Mouse (Mus musculus): Measurements from ENCODE around the gene Cfap20. TPM values are rescaled to one million over a fixed set of nuclear protein-coding genes. Genes with fewer than 3 reads are reported as not detected.

The Cfap20 gene
- 135 and 139 TPM in 2 replicates for polyA plus RNA-seq (2014; fragmentation: Nextera tagmentation; extraction: Ambion mirVana)

DNA sequence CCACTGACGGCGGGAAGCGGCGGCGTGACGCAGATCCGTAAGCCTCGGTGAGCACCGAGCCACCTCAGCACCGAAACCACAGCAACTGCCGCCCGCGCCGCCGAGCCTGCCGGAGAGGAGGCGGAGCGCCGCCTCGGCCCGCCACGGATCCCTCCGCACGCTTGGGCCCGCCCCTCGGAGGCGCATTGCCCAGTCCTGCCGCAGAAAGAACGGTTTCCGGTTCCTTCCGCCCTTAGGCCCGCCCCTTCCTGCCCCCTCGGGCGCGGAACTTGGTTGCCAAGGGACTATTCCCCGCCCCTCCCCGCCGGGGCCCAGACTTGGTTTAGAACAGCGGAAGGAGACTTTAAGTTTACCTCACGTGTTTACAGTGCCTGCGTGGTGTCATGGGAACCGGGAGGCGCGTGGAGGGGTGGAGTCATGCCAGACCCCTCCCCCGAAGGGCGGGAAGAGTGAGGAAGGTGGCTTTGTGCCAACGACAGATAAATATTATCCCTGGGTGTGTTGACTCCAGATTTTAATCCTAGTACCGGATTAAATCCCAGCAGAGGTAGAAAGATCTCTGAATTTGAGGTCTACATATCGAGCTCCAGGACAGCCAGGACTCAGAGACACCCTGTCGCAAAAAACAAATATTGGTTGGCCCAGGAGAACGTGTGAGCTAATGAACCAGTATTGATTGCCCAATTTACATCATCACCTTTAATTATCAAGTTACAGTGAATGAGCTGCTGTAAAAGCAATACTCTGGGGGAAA, at the start of gene Cfap20:
Cfap20 (minus strand) TSS at position 184 of the 754 bp plus-strand sequence.
- peak within 1 kb of the TSS; percentile 97 for H3K4me3 ChIP-seq (ENCODE audit: low read depth, low read length)
- H3K27me3 ChIP-seq (ENCODE audit: control insufficient read depth, insufficient read depth, low read length) = no peaks in the 10 kb centered on the region
- H3K9ac ChIP-seq (ENCODE audit: low read depth, low read length) = peak within 1 kb of the TSS; percentile 93
- no peaks in the 10 kb centered on the region for H3K36me3 ChIP-seq (ENCODE audit: control insufficient read depth, insufficient read depth, low read length)
- peaks cover 34% of the 10 kb centered on the region for H3K4me1 ChIP-seq (ENCODE audit: control insufficient read depth, insufficient read depth, low read length)
- peak within 1 kb of the TSS; percentile 80 for H3K4me2 ChIP-seq
- WGBS (ENCODE audit: insufficient replicate concordance) = 2% methylated on average over 39 of the region's 51 CpGs
- ATAC-seq (replicated peaks; ENCODE audit: insufficient number of reproducible peaks, low FRiP score, low TSS enrichment) = peak; percentile 93
- H3K9me3 ChIP-seq (replicated peaks; ENCODE audit: control insufficient read depth, low read length) = no peaks in the 10 kb centered on the region
- peak within 1 kb of the TSS; percentile 93 for H3K27ac ChIP-seq (ENCODE audit: low read depth, low read length)

DNA sequence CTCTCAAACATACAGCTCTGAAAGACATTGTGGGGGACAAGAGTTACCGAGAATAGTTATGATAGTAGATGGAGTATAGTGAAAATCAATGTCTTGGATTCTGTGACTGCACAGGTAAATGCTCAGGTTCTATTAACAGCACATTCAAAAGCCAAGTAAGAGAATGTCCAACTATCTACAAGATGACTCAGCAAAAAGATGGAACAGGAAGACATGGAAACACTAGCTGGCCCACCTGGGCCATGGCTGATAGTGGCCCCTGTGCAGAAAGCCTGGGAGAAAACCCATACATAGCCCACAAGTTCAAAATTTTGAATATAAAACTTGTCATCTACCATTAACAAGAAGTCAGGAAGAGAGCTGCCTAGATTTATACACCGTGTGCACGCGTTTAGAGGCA, 35.3 kb upstream of the Cfap20 start:
- Histone ChIP-seq H3K27ac (ENCODE audit: low read depth, low read length) (no peak overlapping the region), H3K36me3 (ENCODE audit: control insufficient read depth, insufficient read depth, low read length) (peaks cover 35% of the 10 kb centered on the region), H3K9me3 (replicated peaks; ENCODE audit: control insufficient read depth, low read length) (no peaks in the 10 kb centered on the region), H3K4me2 (no peak overlapping the region), H3K4me3 (ENCODE audit: low read depth, low read length) (no peak overlapping the region), H3K9ac (ENCODE audit: low read depth, low read length) (no peak overlapping the region), H3K27me3 (ENCODE audit: control insufficient read depth, insufficient read depth, low read length) (no peaks in the 10 kb centered on the region), H3K4me1 (ENCODE audit: control insufficient read depth, insufficient read depth, low read length) (no peaks in the 10 kb centered on the region)
- no peak for ATAC-seq (replicated peaks; ENCODE audit: insufficient number of reproducible peaks, low FRiP score, low TSS enrichment)
- 98% methylated on average over 4 of the region's 4 CpGs for WGBS (ENCODE audit: insufficient replicate concordance)

- 91% methylated on average over 3 of the region's 3 CpGs for WGBS (ENCODE audit: insufficient replicate concordance)
- Histone ChIP-seq H3K36me3 (ENCODE audit: control insufficient read depth, insufficient read depth, low read length) (peaks cover 34% of the 10 kb centered on the region), H3K4me2 (no peak overlapping the region), H3K27me3 (ENCODE audit: control insufficient read depth, insufficient read depth, low read length) (no peaks in the 10 kb centered on the region), H3K4me3 (ENCODE audit: low read depth, low read length) (no peak overlapping the region), H3K4me1 (ENCODE audit: control insufficient read depth, insufficient read depth, low read length) (no peaks in the 10 kb centered on the region), H3K27ac (ENCODE audit: low read depth, low read length) (no peak overlapping the region), H3K9me3 (replicated peaks; ENCODE audit: control insufficient read depth, low read length) (no peaks in the 10 kb centered on the region), H3K9ac (ENCODE audit: low read depth, low read length) (no peak overlapping the region)
- no peak for ATAC-seq (replicated peaks; ENCODE audit: insufficient number of reproducible peaks, low FRiP score, low TSS enrichment)
Observed at GRCm38 (mm10) chr8:95468995-95469394, 34.3 kb upstream of the Cfap20 start.

DNA sequence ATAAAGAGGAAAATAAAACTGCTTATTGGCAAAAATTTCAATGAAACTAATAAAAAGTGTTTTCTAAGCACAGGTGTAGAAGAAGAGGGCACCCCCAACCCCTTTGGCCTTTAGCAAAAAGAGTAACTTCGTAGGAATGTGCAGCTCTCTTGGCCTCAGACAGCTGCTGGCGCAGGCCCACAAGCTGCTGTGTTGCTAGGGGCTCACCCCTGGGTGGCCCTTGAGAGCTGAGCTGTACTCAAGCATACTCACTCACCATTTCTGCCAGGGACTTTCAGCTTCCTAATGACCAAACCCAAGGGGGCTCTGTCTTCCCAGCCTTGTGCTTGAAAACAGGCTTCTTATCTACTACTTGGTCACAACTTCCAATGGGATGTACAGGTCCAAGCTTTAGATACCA, 31.9 kb upstream of the Cfap20 start:
- H3K9ac ChIP-seq (ENCODE audit: low read depth, low read length) = no peak overlapping the region
- H3K27me3 ChIP-seq (ENCODE audit: control insufficient read depth, insufficient read depth, low read length) = no peaks in the 10 kb centered on the region
- peaks cover 19% of the 10 kb centered on the region for H3K36me3 ChIP-seq (ENCODE audit: control insufficient read depth, insufficient read depth, low read length)
- H3K4me1 ChIP-seq (ENCODE audit: control insufficient read depth, insufficient read depth, low read length) = no peaks in the 10 kb centered on the region
- WGBS (ENCODE audit: insufficient replicate concordance) = 82% methylated on average over 2 of the region's 2 CpGs
- ATAC-seq (replicated peaks; ENCODE audit: insufficient number of reproducible peaks, low FRiP score, low TSS enrichment) = no peak
- no peak overlapping the region for H3K27ac ChIP-seq (ENCODE audit: low read depth, low read length)
- no peak overlapping the region for H3K4me3 ChIP-seq (ENCODE audit: low read depth, low read length)
- no peaks in the 10 kb centered on the region for H3K9me3 ChIP-seq (replicated peaks; ENCODE audit: control insufficient read depth, low read length)
- H3K4me2 ChIP-seq = no peak overlapping the region

DNA sequence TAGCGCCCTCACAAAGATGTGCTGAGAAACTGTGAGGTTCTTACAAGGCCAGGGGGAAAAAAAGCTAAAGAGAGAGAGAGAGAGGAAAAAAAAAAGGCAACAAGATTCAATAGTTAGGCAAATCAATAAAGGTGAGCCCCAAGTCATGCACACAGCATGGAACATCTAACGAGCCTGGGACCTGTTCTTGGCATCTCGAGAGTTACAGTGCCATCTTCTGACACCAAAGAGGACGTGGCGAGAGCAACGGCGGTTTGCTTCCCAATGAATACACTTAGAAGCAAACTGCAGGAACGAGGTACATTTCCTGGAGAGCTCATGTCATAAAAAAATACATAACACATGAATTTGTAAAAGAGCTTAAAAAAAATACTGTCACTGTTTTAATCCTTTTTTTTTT, 17.8 kb upstream of the Cfap20 start:
- H3K27ac ChIP-seq (ENCODE audit: low read depth, low read length) = no peak overlapping the region
- no peak overlapping the region for H3K9ac ChIP-seq (ENCODE audit: low read depth, low read length)
- H3K4me2 ChIP-seq = no peak overlapping the region
- no peak for ATAC-seq (replicated peaks; ENCODE audit: insufficient number of reproducible peaks, low FRiP score, low TSS enrichment)
- no peaks in the 10 kb centered on the region for H3K4me1 ChIP-seq (ENCODE audit: control insufficient read depth, insufficient read depth, low read length)
- H3K36me3 ChIP-seq (ENCODE audit: control insufficient read depth, insufficient read depth, low read length) = peaks cover 42% of the 10 kb centered on the region
- WGBS (ENCODE audit: insufficient replicate concordance) = 80% methylated on average over 8 of the region's 8 CpGs
- H3K27me3 ChIP-seq (ENCODE audit: control insufficient read depth, insufficient read depth, low read length) = no peaks in the 10 kb centered on the region
- no peaks in the 10 kb centered on the region for H3K9me3 ChIP-seq (replicated peaks; ENCODE audit: control insufficient read depth, low read length)
- H3K4me3 ChIP-seq (ENCODE audit: low read depth, low read length) = no peak overlapping the region

DNA sequence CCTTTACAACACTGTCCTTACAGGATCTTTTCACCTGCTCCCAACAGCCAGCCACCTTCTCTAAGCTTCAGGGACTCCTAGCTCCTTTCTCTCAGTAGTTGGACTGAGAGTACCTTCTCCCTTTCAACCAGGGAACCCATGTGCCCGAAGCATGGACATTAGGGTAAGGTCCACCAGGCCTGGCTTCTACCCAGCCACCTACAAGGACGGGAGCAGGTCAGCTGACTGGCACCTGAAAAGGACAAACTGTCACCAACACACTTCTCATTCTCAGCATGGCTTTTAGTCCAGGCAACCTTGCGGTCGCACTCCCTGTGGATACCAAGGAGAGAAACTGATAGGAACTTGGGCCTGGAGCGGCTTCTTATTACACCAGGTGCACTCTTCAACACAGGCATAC, 15.6 kb upstream of the Cfap20 start:
- ATAC-seq (replicated peaks; ENCODE audit: insufficient number of reproducible peaks, low FRiP score, low TSS enrichment) = no peak
- WGBS (ENCODE audit: insufficient replicate concordance) = 94% methylated on average over 5 of the region's 5 CpGs
- Histone ChIP-seq H3K4me3 (ENCODE audit: low read depth, low read length) (no peak overlapping the region), H3K27ac (ENCODE audit: low read depth, low read length) (no peak overlapping the region), H3K4me1 (ENCODE audit: control insufficient read depth, insufficient read depth, low read length) (no peaks in the 10 kb centered on the region), H3K9me3 (replicated peaks; ENCODE audit: control insufficient read depth, low read length) (no peaks in the 10 kb centered on the region), H3K36me3 (ENCODE audit: control insufficient read depth, insufficient read depth, low read length) (peaks cover 27% of the 10 kb centered on the region), H3K4me2 (no peak overlapping the region), H3K9ac (ENCODE audit: low read depth, low read length) (no peak overlapping the region), H3K27me3 (ENCODE audit: control insufficient read depth, insufficient read depth, low read length) (no peaks in the 10 kb centered on the region)

DNA sequence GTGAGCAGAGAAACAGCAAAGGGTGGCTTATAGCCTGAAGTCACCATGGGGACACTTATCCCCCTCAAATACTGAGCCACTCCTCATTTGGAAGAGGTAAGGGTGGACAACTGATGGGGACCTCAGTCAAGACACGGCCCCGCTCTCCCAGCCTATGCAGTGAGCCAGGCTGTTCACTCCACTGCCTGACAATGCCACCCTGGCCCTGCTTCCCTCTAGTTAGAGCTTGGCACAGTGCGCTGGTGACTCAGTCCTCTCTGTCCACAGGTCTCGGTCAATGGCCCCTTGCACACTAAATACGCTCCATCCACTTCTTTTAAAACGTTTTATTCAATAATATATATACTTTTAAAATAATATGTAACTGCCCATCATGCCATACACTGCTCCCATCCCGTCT, 13.0 kb upstream of the Cfap20 start:
- Histone ChIP-seq H3K9ac (ENCODE audit: low read depth, low read length) (no peak overlapping the region), H3K4me2 (no peak overlapping the region), H3K36me3 (ENCODE audit: control insufficient read depth, insufficient read depth, low read length) (peaks cover 14% of the 10 kb centered on the region; the same call in 1 of the 2 replicates), H3K27me3 (ENCODE audit: control insufficient read depth, insufficient read depth, low read length) (no peaks in the 10 kb centered on the region), H3K27ac (ENCODE audit: low read depth, low read length) (no peak overlapping the region), H3K9me3 (replicated peaks; ENCODE audit: control insufficient read depth, low read length) (no peaks in the 10 kb centered on the region), H3K4me3 (ENCODE audit: low read depth, low read length) (no peak overlapping the region), H3K4me1 (ENCODE audit: control insufficient read depth, insufficient read depth, low read length) (no peaks in the 10 kb centered on the region)
- 86% methylated on average over 7 of the region's 7 CpGs for WGBS (ENCODE audit: insufficient replicate concordance)
- no peak for ATAC-seq (replicated peaks; ENCODE audit: insufficient number of reproducible peaks, low FRiP score, low TSS enrichment)

DNA sequence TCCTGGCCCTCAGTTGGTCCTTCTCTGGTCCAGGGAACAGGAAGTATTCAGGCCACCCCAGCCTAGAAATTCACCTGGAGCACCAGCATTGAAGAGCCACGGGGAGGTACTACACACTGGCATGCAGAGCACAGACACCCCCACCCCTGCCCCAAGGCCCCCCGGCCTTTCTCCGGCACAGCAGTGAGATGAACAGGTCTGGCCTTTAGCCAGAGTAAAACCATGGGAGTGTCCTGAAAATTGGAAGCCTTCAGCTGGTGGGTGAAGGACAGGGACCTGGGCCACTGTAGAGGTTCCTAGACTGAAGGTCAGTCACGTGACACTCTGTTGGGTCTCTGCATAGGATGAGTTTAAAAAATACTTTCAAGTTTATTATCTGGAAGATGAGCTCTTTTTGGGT, 10.4 kb upstream of the Cfap20 start:
- Histone ChIP-seq H3K4me3 (ENCODE audit: low read depth, low read length) (no peak overlapping the region), H3K36me3 (ENCODE audit: control insufficient read depth, insufficient read depth, low read length) (peaks cover 7% of the 10 kb centered on the region; the same call in 1 of the 2 replicates), H3K4me1 (ENCODE audit: control insufficient read depth, insufficient read depth, low read length) (no peaks in the 10 kb centered on the region), H3K4me2 (no peak overlapping the region), H3K27ac (ENCODE audit: low read depth, low read length) (no peak overlapping the region), H3K9me3 (replicated peaks; ENCODE audit: control insufficient read depth, low read length) (no peaks in the 10 kb centered on the region), H3K9ac (ENCODE audit: low read depth, low read length) (no peak overlapping the region), H3K27me3 (ENCODE audit: control insufficient read depth, insufficient read depth, low read length) (no peaks in the 10 kb centered on the region)
- WGBS (ENCODE audit: insufficient replicate concordance) = 88% methylated on average over 4 of the region's 4 CpGs
- no peak for ATAC-seq (replicated peaks; ENCODE audit: insufficient number of reproducible peaks, low FRiP score, low TSS enrichment)

GRCm38 (mm10) chr8:95441491-95442039, 6.9 kb upstream of the Cfap20 start:
- Histone ChIP-seq H3K27me3 (ENCODE audit: control insufficient read depth, insufficient read depth, low read length) (no peaks in the 10 kb centered on the region), H3K9ac (ENCODE audit: low read depth, low read length) (0 out of 2 replicates have a peak overlapping the region, but pooled peaks have one; percentile 22), H3K4me3 (ENCODE audit: low read depth, low read length) (no peak overlapping the region), H3K9me3 (replicated peaks; ENCODE audit: control insufficient read depth, low read length) (no peaks in the 10 kb centered on the region), H3K36me3 (ENCODE audit: control insufficient read depth, insufficient read depth, low read length) (no peaks in the 10 kb centered on the region), H3K27ac (ENCODE audit: low read depth, low read length) (no peak overlapping the region), H3K4me2 (no peak overlapping the region), H3K4me1 (ENCODE audit: control insufficient read depth, insufficient read depth, low read length) (no peaks in the 10 kb centered on the region)
- 54% methylated on average over 5 of the region's 5 CpGs for WGBS (ENCODE audit: insufficient replicate concordance)
- no peak for ATAC-seq (replicated peaks; ENCODE audit: insufficient number of reproducible peaks, low FRiP score, low TSS enrichment)

All from heart, embryonic 11.5 days (tissue).